Mouse (Mus musculus): ENCODE results near the gene Gm10775. TPM values are rescaled to one million over a fixed set of nuclear protein-coding genes. Genes with fewer than 3 reads are reported as not detected.

Gene Gm10775
- polyA plus RNA-seq (2014; fragmentation: Nextera tagmentation; extraction: Ambion mirVana): 0.17 and 0.37 TPM in 2 replicates

DNA sequence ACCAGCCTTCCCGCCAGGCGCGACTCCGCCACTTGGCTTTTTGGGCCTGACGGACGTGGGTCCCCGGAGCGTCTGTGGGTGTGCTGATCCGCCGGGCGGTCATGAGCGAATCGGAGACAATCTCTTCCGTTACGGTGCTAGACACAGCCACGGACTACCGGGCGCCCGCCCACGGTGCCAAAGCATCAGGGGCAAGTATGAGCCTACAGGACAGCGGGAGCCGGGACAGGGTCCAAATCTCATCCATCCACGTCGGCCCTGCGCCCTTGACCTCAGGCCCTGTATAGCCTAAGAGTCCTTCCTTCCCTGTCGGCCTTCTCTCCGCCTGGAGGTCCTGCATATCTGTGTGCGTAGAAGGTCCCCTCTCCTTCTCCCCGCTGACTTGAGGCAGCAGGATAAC, at the start of gene Gm10775:
TSS of gene Gm10775 (plus strand) at position 301 of the 400 bp plus-strand sequence.
- DNase-seq (ENCODE audit: low spot score) (no peak), ATAC-seq (ENCODE audit: low FRiP score) (peak; percentile 15; the same call in 1 of the 2 replicates)
- peak within 1 kb of the TSS; percentile 37; the same call in 1 of the 2 replicates for H3K9ac ChIP-seq
- H3K9me3 ChIP-seq (ENCODE audit: control insufficient read depth, low read length): peaks cover 68% of the 10 kb centered on the region
- H3K4me3 ChIP-seq (replicated peaks; ENCODE audit: low read length): peak within 1 kb of the TSS; percentile 31
- H3K27me3 ChIP-seq (ENCODE audit: control insufficient read depth, insufficient read depth, low read length): no peaks in the 10 kb centered on the region
- H3K4me1 ChIP-seq (replicated peaks; ENCODE audit: control insufficient read depth, insufficient read depth, low read length): no peaks in the 10 kb centered on the region
- no peak within 1 kb of the TSS for H3K27ac ChIP-seq
- WGBS: 49% methylated on average over 29 of the region's 29 CpGs
- peak within 1 kb of the TSS; percentile 52 for H3K4me2 ChIP-seq (replicated peaks)
- H3K36me3 ChIP-seq (replicated peaks; ENCODE audit: control insufficient read depth, insufficient read depth): peaks cover 30% of the 10 kb centered on the region

- no peaks in the 10 kb centered on the region for H3K27me3 ChIP-seq (ENCODE audit: control insufficient read depth, insufficient read depth, low read length)
- no peak for ATAC-seq (ENCODE audit: low FRiP score)
Observed at GRCm38 (mm10) chr13:65225945-65226344, 33.4 kb upstream of the Gm10775 start.

DNA sequence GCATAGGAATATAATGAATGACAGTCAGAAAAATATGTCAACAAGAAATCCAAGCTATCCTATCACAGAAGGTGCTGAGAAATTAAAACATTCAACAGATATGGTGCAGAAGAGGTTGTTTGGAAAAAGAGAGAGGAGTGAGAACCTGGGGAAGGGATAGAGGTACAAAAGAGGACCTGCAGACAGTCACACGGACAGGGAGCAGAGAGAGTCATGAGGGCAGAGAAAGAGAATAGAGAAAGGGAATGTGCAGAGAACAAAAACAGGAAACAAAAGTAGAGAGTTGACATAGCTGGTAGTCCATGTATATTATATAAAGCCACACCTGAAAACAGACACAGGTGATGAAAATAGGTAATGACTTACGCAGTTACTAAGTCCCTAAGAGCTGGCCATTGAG, 32.7 kb upstream of the Gm10775 start:
- no peak overlapping the region for H3K27ac ChIP-seq
- no peak overlapping the region for H3K9ac ChIP-seq
- no peaks in the 10 kb centered on the region for H3K36me3 ChIP-seq (replicated peaks; ENCODE audit: control insufficient read depth, insufficient read depth)

More at GRCm38 (mm10) chr13:65225945-65226344, 33.4 kb upstream of the Gm10775 start:
- DNase-seq (ENCODE audit: low spot score): no peak
- Histone ChIP-seq H3K4me3 (replicated peaks; ENCODE audit: low read length) (no peak overlapping the region), H3K4me1 (replicated peaks; ENCODE audit: control insufficient read depth, insufficient read depth, low read length) (no peaks in the 10 kb centered on the region), H3K36me3 (replicated peaks; ENCODE audit: control insufficient read depth, insufficient read depth) (no peaks in the 10 kb centered on the region), H3K27ac (no peak overlapping the region), H3K9me3 (ENCODE audit: control insufficient read depth, low read length) (0 out of 2 replicates have a peak, but pooled peaks cover 6% of the 10 kb centered on the region), H3K4me2 (replicated peaks) (no peak overlapping the region), H3K9ac (no peak overlapping the region)
- 62% methylated on average over 6 of the region's 6 CpGs for WGBS

DNA sequence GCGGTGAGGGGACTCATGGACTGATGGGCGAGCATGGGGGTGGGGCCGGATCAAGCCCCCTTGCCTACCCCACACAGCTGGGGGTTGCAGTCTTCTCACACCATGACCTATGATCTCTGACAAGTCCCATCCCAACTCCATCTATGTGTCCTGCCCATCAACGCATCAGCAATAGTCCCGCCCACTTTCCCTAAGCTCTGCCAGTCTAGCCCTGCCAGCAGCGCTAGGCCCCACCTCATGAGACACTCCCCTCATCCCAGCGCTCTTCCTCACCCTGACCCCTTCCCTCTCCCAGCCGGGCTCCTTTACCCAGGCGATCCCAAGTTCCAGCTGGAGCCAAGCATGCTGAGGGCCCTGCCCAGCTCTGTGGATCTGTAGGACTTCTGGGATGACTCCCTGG, 22.1 kb upstream of the Gm10775 start:
- no peaks in the 10 kb centered on the region for H3K9me3 ChIP-seq (ENCODE audit: control insufficient read depth, low read length)
- H3K4me3 ChIP-seq (replicated peaks; ENCODE audit: low read length): no peak overlapping the region
- 75% methylated on average over 9 of the region's 9 CpGs for WGBS
- H3K27me3 ChIP-seq (ENCODE audit: control insufficient read depth, insufficient read depth, low read length): no peaks in the 10 kb centered on the region
- DNase-seq (ENCODE audit: low spot score) (no peak), ATAC-seq (ENCODE audit: low FRiP score) (no peak)
- H3K27ac ChIP-seq: no peak overlapping the region
- H3K4me2 ChIP-seq (replicated peaks): no peak overlapping the region
- no peaks in the 10 kb centered on the region; the same call in 1 of the 2 replicates for H3K4me1 ChIP-seq (replicated peaks; ENCODE audit: control insufficient read depth, insufficient read depth, low read length)
- no peaks in the 10 kb centered on the region for H3K36me3 ChIP-seq (replicated peaks; ENCODE audit: control insufficient read depth, insufficient read depth)
- H3K9ac ChIP-seq: no peak overlapping the region

More for the DNA sequence above, 32.7 kb upstream of the Gm10775 start:
- H3K9me3 ChIP-seq (ENCODE audit: control insufficient read depth, low read length): 0 out of 2 replicates have a peak, but pooled peaks cover 6% of the 10 kb centered on the region
- H3K4me2 ChIP-seq (replicated peaks): no peak overlapping the region
- ATAC-seq (ENCODE audit: low FRiP score) (no peak), DNase-seq (ENCODE audit: low spot score) (no peak)
- no peak overlapping the region for H3K4me3 ChIP-seq (replicated peaks; ENCODE audit: low read length)
- H3K4me1 ChIP-seq (replicated peaks; ENCODE audit: control insufficient read depth, insufficient read depth, low read length): no peaks in the 10 kb centered on the region
- no peaks in the 10 kb centered on the region for H3K27me3 ChIP-seq (ENCODE audit: control insufficient read depth, insufficient read depth, low read length)
- WGBS: 89% methylated on average over 2 of the region's 2 CpGs

DNA sequence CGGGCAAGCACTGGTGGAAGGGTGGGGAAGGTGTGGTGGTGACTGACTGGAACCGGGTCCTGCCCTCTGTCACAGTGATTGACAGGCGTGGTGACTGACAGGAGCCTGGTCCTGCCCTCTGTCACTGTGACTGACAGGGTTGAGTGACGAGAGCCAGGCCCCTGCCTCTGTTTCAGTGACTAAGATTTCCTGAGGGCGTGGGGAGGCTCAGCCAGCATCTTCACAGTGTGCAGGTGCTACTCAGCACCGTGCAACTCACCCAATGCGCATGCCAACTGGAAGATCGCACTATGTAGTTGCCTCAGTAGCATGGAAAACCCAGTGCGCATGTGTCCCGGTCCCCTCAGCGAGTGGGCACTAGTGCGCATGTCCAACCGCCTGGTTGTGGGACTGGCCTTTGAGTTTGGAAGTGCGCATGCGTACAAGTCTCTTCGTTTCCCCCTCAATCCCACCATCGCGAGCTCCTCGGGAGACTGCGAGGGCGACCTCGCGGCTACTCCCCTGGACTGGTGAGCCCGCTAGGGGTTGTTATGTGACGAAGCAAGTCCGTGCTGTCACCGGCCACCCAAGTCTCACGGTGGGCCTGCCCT, 18.7 kb upstream of the Gm10775 start:
- WGBS: under 1% methylated on average over 28 of the region's 28 CpGs
- Histone ChIP-seq H3K4me1 (replicated peaks; ENCODE audit: control insufficient read depth, insufficient read depth, low read length) (no peaks in the 10 kb centered on the region; the same call in 1 of the 2 replicates), H3K4me3 (replicated peaks; ENCODE audit: low read length) (peak overlapping the region; percentile 77), H3K36me3 (replicated peaks; ENCODE audit: control insufficient read depth, insufficient read depth) (no peaks in the 10 kb centered on the region), H3K9ac (peak overlapping the region; percentile 74), H3K9me3 (ENCODE audit: control insufficient read depth, low read length) (peaks cover 16% of the 10 kb centered on the region; the same call in 1 of the 2 replicates), H3K27ac (peak overlapping the region; percentile 95), H3K27me3 (ENCODE audit: control insufficient read depth, insufficient read depth, low read length) (no peaks in the 10 kb centered on the region), H3K4me2 (replicated peaks) (peak overlapping the region; percentile 97)
- DNase-seq (ENCODE audit: low spot score): peak; percentile 99
- peak; percentile 96 for ATAC-seq (ENCODE audit: low FRiP score)

DNA sequence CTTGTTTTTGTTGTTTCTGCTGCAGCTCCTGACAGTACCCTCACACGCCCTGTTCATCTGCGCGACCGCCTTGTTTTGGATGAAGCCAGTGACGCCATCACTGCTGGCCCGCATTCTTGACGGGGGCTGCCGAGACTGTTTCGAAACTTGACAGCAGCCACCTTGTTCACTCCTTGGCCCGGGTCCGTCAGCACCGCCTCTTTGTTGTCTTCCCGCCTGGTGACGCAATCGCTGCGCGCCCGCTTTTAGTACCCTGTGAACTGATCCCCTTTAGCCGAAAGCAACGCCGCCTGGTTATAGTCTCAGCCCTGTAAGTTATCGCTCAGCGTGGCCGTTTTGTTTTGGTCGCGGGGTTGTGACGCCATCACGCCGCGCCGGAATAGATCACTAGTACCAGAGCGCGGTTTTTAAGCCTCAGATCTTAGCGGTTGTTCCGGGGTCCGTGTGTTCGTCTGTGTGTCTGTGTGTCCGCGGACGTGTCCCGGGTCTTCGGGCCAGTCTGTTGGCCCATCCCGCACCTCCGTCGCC, 18.2 kb upstream of the Gm10775 start:
- H3K9me3 ChIP-seq (ENCODE audit: control insufficient read depth, low read length): peaks cover 22% of the 10 kb centered on the region; the same call in 1 of the 2 replicates
- ATAC-seq (ENCODE audit: low FRiP score): peak; percentile 88
- WGBS: under 1% methylated on average over 45 of the region's 45 CpGs

GRCm38 (mm10) chr13:65241627-65242318, 17.6 kb upstream of the Gm10775 start:
- Histone ChIP-seq H3K27me3 (ENCODE audit: control insufficient read depth, insufficient read depth, low read length) (no peaks in the 10 kb centered on the region), H3K36me3 (replicated peaks; ENCODE audit: control insufficient read depth, insufficient read depth) (no peaks in the 10 kb centered on the region), H3K9me3 (ENCODE audit: control insufficient read depth, low read length) (peaks cover 26% of the 10 kb centered on the region; the same call in 1 of the 2 replicates), H3K9ac (peak overlapping the region; percentile 74), H3K4me3 (replicated peaks; ENCODE audit: low read length) (peak overlapping the region; percentile 77), H3K27ac (peak overlapping the region; percentile 95), H3K4me1 (replicated peaks; ENCODE audit: control insufficient read depth, insufficient read depth, low read length) (no peaks in the 10 kb centered on the region; the same call in 1 of the 2 replicates), H3K4me2 (replicated peaks) (peak overlapping the region; percentile 97)
- 3% methylated on average over 50 of the region's 51 CpGs for WGBS
- DNase-seq (ENCODE audit: low spot score) (no peak), ATAC-seq (ENCODE audit: low FRiP score) (no peak)

More for the DNA sequence above, 18.2 kb upstream of the Gm10775 start:
- Histone ChIP-seq H3K27ac (peak overlapping the region; percentile 95), H3K9ac (peak overlapping the region; percentile 74), H3K4me3 (replicated peaks; ENCODE audit: low read length) (peak overlapping the region; percentile 77), H3K4me2 (replicated peaks) (peak overlapping the region; percentile 97), H3K36me3 (replicated peaks; ENCODE audit: control insufficient read depth, insufficient read depth) (no peaks in the 10 kb centered on the region), H3K4me1 (replicated peaks; ENCODE audit: control insufficient read depth, insufficient read depth, low read length) (no peaks in the 10 kb centered on the region; the same call in 1 of the 2 replicates), H3K27me3 (ENCODE audit: control insufficient read depth, insufficient read depth, low read length) (no peaks in the 10 kb centered on the region)
- peak; percentile 96 for DNase-seq (ENCODE audit: low spot score)

DNA sequence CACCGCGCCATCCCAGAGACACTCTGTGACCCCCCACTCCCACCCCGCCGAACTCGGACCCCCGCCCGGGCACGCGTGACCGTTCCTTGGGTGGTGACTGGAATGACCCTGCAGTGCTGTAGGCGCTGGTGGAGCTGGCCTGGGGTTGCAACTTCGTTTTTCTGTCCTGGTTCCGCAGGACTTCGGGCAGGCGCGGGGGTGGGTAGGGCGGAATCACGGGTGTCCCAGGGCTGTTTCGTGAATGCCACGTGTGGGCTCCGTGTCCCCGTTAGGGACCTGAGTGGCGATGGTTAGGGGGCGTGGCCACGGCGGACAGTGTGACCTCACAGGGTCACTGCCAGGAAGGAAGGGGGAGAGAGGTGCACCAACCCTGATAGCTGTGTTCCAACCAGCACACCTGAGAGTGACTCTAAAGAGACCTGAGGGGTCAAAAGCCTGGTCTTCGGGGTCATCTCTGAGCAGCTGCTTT, 17.0 kb upstream of the Gm10775 start:
- Histone ChIP-seq H3K27ac (no peak overlapping the region), H3K27me3 (ENCODE audit: control insufficient read depth, insufficient read depth, low read length) (no peaks in the 10 kb centered on the region), H3K9me3 (ENCODE audit: control insufficient read depth, low read length) (peaks cover 32% of the 10 kb centered on the region), H3K36me3 (replicated peaks; ENCODE audit: control insufficient read depth, insufficient read depth) (no peaks in the 10 kb centered on the region), H3K9ac (peak overlapping the region; percentile 74), H3K4me3 (replicated peaks; ENCODE audit: low read length) (peak overlapping the region; percentile 77), H3K4me2 (replicated peaks) (peak overlapping the region; percentile 97), H3K4me1 (replicated peaks; ENCODE audit: control insufficient read depth, insufficient read depth, low read length) (no peaks in the 10 kb centered on the region; the same call in 1 of the 2 replicates)
- no peak for ATAC-seq (ENCODE audit: low FRiP score)
- no peak for DNase-seq (ENCODE audit: low spot score)
- WGBS: 37% methylated on average over 27 of the region's 27 CpGs

DNA sequence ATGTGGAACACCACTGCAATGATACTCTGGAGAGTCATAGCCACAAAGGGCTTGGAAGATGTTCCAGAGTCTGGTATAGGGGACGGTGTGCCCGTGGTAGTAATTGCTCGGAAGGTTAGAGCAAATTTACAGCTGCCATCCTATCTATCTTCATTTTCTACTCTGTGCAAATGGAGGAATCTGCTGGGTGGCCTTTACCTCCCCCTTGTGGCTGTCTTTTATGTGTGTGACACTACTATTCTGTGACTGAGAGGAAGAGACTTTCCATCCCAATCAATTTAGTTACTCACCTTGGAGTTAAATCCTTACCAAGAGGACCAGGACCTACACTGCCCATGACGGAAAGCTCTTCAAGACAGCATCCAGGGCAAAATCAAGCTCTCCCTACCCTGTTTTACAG, 16.1 kb upstream of the Gm10775 start:
- Histone ChIP-seq H3K4me2 (replicated peaks) (no peak overlapping the region), H3K27me3 (ENCODE audit: control insufficient read depth, insufficient read depth, low read length) (no peaks in the 10 kb centered on the region), H3K27ac (no peak overlapping the region), H3K9me3 (ENCODE audit: control insufficient read depth, low read length) (peaks cover 40% of the 10 kb centered on the region), H3K4me3 (replicated peaks; ENCODE audit: low read length) (no peak overlapping the region), H3K36me3 (replicated peaks; ENCODE audit: control insufficient read depth, insufficient read depth) (no peaks in the 10 kb centered on the region), H3K9ac (no peak overlapping the region), H3K4me1 (replicated peaks; ENCODE audit: control insufficient read depth, insufficient read depth, low read length) (no peaks in the 10 kb centered on the region; the same call in 1 of the 2 replicates)
- over 99% methylated on average over 4 of the region's 4 CpGs for WGBS
- DNase-seq (ENCODE audit: low spot score): no peak
- no peak for ATAC-seq (ENCODE audit: low FRiP score)
